Mouse (Mus musculus): ENCODE measurements around the gene Ankrd34c. TPM values are rescaled to one million over a fixed set of nuclear protein-coding genes. Genes with fewer than 3 reads are reported as not detected.
A peak's percentile ranks its signal among the peaks of the same experiment; 100 is the strongest.

Ankrd34c gene
- 1.8 and 2.8 TPM in 2 replicates for total RNA-seq (2014; rRNA removed)
- polyA plus RNA-seq (2015; fragmentation: Nextera tagmentation; extraction: Ambion mirVana), result 1.3 and 1.4 TPM in 2 replicates

GRCm38 (mm10) chr9:89738295-89738694 lies at the start of gene Ankrd34c:
Ankrd34c (minus strand) TSS chr9:89738475.
- Histone ChIP-seq H3K4me3 (ENCODE audit: low read length) (peak within 1 kb of the TSS; percentile 39), H3K27ac (no peak within 1 kb of the TSS), H3K9me3 (ENCODE audit: low read length) (no peaks in the 10 kb centered on the region), H3K4me2 (ENCODE audit: low read depth, low read length) (peak within 1 kb of the TSS; percentile 59), H3K36me3 (ENCODE audit: insufficient read depth, low read length) (no peaks in the 10 kb centered on the region), H3K27me3 (ENCODE audit: insufficient read depth, low read length) (peaks cover 14% of the 10 kb centered on the region; the same call in 1 of the 2 replicates), H3K4me1 (ENCODE audit: insufficient read depth, low read length) (0 out of 2 replicates have a peak, but pooled peaks cover 4% of the 10 kb centered on the region), H3K9ac (replicated peaks; ENCODE audit: low read length) (peak within 1 kb of the TSS; percentile 13; the same call in 1 of the 2 replicates)
- DNase-seq (ENCODE audit: low spot score) (peak; percentile 38), ATAC-seq (peak; percentile 80)
- WGBS, result 2% methylated on average over 8 of the region's 8 CpGs
- 0 out of 2 replicates have a peak, but pooled peaks have one; percentile 5 for TF ChIP-seq CTCF (IDR thresholded peaks at IDR 0.05; ENCODE audit: low read depth)

GRCm38 (mm10) chr9:89787532-89787931 lies 49.3 kb upstream of the Ankrd34c start:
- Histone ChIP-seq H3K4me3 (ENCODE audit: low read length) (no peak overlapping the region), H3K9ac (replicated peaks; ENCODE audit: low read length) (no peak overlapping the region), H3K27ac (no peak overlapping the region), H3K4me1 (ENCODE audit: insufficient read depth, low read length) (no peaks in the 10 kb centered on the region), H3K27me3 (ENCODE audit: insufficient read depth, low read length) (no peaks in the 10 kb centered on the region), H3K36me3 (ENCODE audit: insufficient read depth, low read length) (no peaks in the 10 kb centered on the region), H3K4me2 (ENCODE audit: low read depth, low read length) (no peak overlapping the region), H3K9me3 (ENCODE audit: low read length) (no peaks in the 10 kb centered on the region)
- ATAC-seq (no peak), DNase-seq (ENCODE audit: low spot score) (no peak)
- TF ChIP-seq CTCF (IDR thresholded peaks at IDR 0.05; ENCODE audit: low read depth), result no peak
- WGBS, result 57% methylated on average over 4 of the region's 4 CpGs

- Histone ChIP-seq H3K4me2 (ENCODE audit: low read depth, low read length) (no peak overlapping the region), H3K4me1 (ENCODE audit: insufficient read depth, low read length) (no peaks in the 10 kb centered on the region), H3K4me3 (ENCODE audit: low read length) (no peak overlapping the region), H3K9ac (replicated peaks; ENCODE audit: low read length) (no peak overlapping the region), H3K27ac (no peak overlapping the region), H3K9me3 (ENCODE audit: low read length) (no peaks in the 10 kb centered on the region), H3K36me3 (ENCODE audit: insufficient read depth, low read length) (no peaks in the 10 kb centered on the region), H3K27me3 (ENCODE audit: insufficient read depth, low read length) (no peaks in the 10 kb centered on the region)
- DNase-seq (ENCODE audit: low spot score), result no peak
- no peak for ATAC-seq
- no peak for TF ChIP-seq CTCF (IDR thresholded peaks at IDR 0.05; ENCODE audit: low read depth)
Measured at GRCm38 (mm10) chr9:89781395-89781927, 43.2 kb upstream of the Ankrd34c start.

- Histone ChIP-seq H3K27me3 (ENCODE audit: insufficient read depth, low read length) (no peaks in the 10 kb centered on the region), H3K9me3 (ENCODE audit: low read length) (no peaks in the 10 kb centered on the region), H3K27ac (no peak overlapping the region), H3K4me1 (ENCODE audit: insufficient read depth, low read length) (no peaks in the 10 kb centered on the region), H3K36me3 (ENCODE audit: insufficient read depth, low read length) (no peaks in the 10 kb centered on the region), H3K4me3 (ENCODE audit: low read length) (no peak overlapping the region), H3K9ac (replicated peaks; ENCODE audit: low read length) (no peak overlapping the region), H3K4me2 (ENCODE audit: low read depth, low read length) (no peak overlapping the region)
- 94% methylated on average over 1 of the region's 1 CpGs for WGBS
- no peak for TF ChIP-seq CTCF (IDR thresholded peaks at IDR 0.05; ENCODE audit: low read depth)
- peak; percentile 30 for DNase-seq (ENCODE audit: low spot score)
- peak; percentile 54; the same call in 1 of the 2 replicates for ATAC-seq
Measured at GRCm38 (mm10) chr9:89779237-89779636, 41.0 kb upstream of the Ankrd34c start.

- DNase-seq (ENCODE audit: low spot score), result peak; percentile 46
- no peaks in the 10 kb centered on the region for H3K9me3 ChIP-seq (ENCODE audit: low read length)
- H3K4me1 ChIP-seq (ENCODE audit: insufficient read depth, low read length), result no peaks in the 10 kb centered on the region
- H3K9ac ChIP-seq (replicated peaks; ENCODE audit: low read length), result no peak overlapping the region
- no peak overlapping the region for H3K27ac ChIP-seq
- TF ChIP-seq CTCF (IDR thresholded peaks at IDR 0.05; ENCODE audit: low read depth), result no peak
- no peak overlapping the region for H3K4me2 ChIP-seq (ENCODE audit: low read depth, low read length)
- peak; percentile 56 for ATAC-seq
- H3K27me3 ChIP-seq (ENCODE audit: insufficient read depth, low read length), result no peaks in the 10 kb centered on the region
- 20% methylated on average over 1 of the region's 1 CpGs for WGBS
- no peak overlapping the region for H3K4me3 ChIP-seq (ENCODE audit: low read length)
- no peaks in the 10 kb centered on the region for H3K36me3 ChIP-seq (ENCODE audit: insufficient read depth, low read length)
Measured at GRCm38 (mm10) chr9:89771153-89771552, 32.9 kb upstream of the Ankrd34c start.

GRCm38 (mm10) chr9:89762017-89762416 lies 23.7 kb upstream of the Ankrd34c start:
- H3K4me1 ChIP-seq (ENCODE audit: insufficient read depth, low read length), result no peaks in the 10 kb centered on the region
- ATAC-seq (peak; percentile 69; the same call in 1 of the 2 replicates), DNase-seq (ENCODE audit: low spot score) (no peak)
- no peak overlapping the region for H3K4me3 ChIP-seq (ENCODE audit: low read length)
- no peak overlapping the region for H3K9ac ChIP-seq (replicated peaks; ENCODE audit: low read length)
- H3K27me3 ChIP-seq (ENCODE audit: insufficient read depth, low read length), result no peaks in the 10 kb centered on the region
- no peaks in the 10 kb centered on the region for H3K9me3 ChIP-seq (ENCODE audit: low read length)
- no peaks in the 10 kb centered on the region for H3K36me3 ChIP-seq (ENCODE audit: insufficient read depth, low read length)
- H3K4me2 ChIP-seq (ENCODE audit: low read depth, low read length), result no peak overlapping the region
- no peak for TF ChIP-seq CTCF (IDR thresholded peaks at IDR 0.05; ENCODE audit: low read depth)
- H3K27ac ChIP-seq, result no peak overlapping the region
- WGBS, result 22% methylated on average over 1 of the region's 1 CpGs

- Histone ChIP-seq H3K27me3 (ENCODE audit: insufficient read depth, low read length) (no peaks in the 10 kb centered on the region), H3K4me3 (ENCODE audit: low read length) (no peak overlapping the region), H3K9ac (replicated peaks; ENCODE audit: low read length) (no peak overlapping the region), H3K9me3 (ENCODE audit: low read length) (no peaks in the 10 kb centered on the region), H3K4me2 (ENCODE audit: low read depth, low read length) (no peak overlapping the region), H3K36me3 (ENCODE audit: insufficient read depth, low read length) (no peaks in the 10 kb centered on the region), H3K27ac (no peak overlapping the region), H3K4me1 (ENCODE audit: insufficient read depth, low read length) (no peaks in the 10 kb centered on the region)
- WGBS, result 91% methylated on average over 1 of the region's 1 CpGs
- ATAC-seq (no peak), DNase-seq (ENCODE audit: low spot score) (no peak)
- TF ChIP-seq CTCF (IDR thresholded peaks at IDR 0.05; ENCODE audit: low read depth), result no peak
Measured at GRCm38 (mm10) chr9:89758569-89758968, 20.3 kb upstream of the Ankrd34c start.

Data from hindbrain, postnatal 0 days (tissue).